Mouse (Mus musculus) limb, embryonic 14.5 days (tissue): ENCODE results near the gene Gtf3c1. TPM values are rescaled to one million over a fixed set of nuclear protein-coding genes. Genes with fewer than 3 reads are reported as not detected.

Source experiments
- ATAC-seq: fragments of 200-750 bp; cut with Nextera tagmentation; 2 replicates; pipeline ENCODE4 v1.8.0; 2017; ENCODE audit warnings: low read depth, moderate number of reproducible peaks, moderate TSS enrichment; ENCODE audit not compliant: low FRiP score
- DNase-seq: peaks from one replicate; pipeline ENCODE4 v3.0.0-alpha.2; 2015; ENCODE audit warnings: low spot score
- H3K27ac ChIP-seq: fragments of 300-500 bp; sonication (generic); replicated peaks from 2 replicates; pipeline ENCODE4 v1.5.1; 2014; ENCODE audit warnings: low read depth, mild to moderate bottlenecking, low read length, moderate library complexity, mixed read lengths
- H3K27me3 ChIP-seq: fragments of 300-500 bp; sonication (generic); 2 replicates; pipeline ENCODE4 v1.6.1; 2014; ENCODE audit warnings: low read length, mixed read lengths; ENCODE audit not compliant: control insufficient read depth, insufficient read depth
- H3K36me3 ChIP-seq: fragments of 300-500 bp; sonication (generic); 2 replicates; pipeline ENCODE4 v1.6.1; 2014; ENCODE audit warnings: mild to moderate bottlenecking, low read length, moderate library complexity, mixed read lengths; ENCODE audit not compliant: control insufficient read depth, insufficient read depth
- H3K4me1 ChIP-seq: fragments of 300-500 bp; sonication (generic); 2 replicates; pipeline ENCODE4 v1.6.1; 2014; ENCODE audit warnings: antibody characterized with exemption, low read length, mixed read lengths; ENCODE audit not compliant: control insufficient read depth, insufficient read depth
- H3K4me2 ChIP-seq: fragments of 300-500 bp; sonication (generic); replicated peaks from 2 replicates; pipeline ENCODE4 v1.6.1; 2014; ENCODE audit warnings: low read depth, mild to moderate bottlenecking, low read length, moderate library complexity; ENCODE audit not compliant: severe bottlenecking
- H3K4me3 ChIP-seq: fragments of 300-500 bp; sonication (generic); replicated peaks from 2 replicates; pipeline ENCODE4 v1.5.1; 2014; ENCODE audit warnings: low read length
- H3K9ac ChIP-seq: fragments of 300-500 bp; sonication (generic); 2 replicates; pipeline ENCODE4 v1.6.1; 2014; ENCODE audit warnings: mild to moderate bottlenecking, low read depth, low read length, moderate library complexity; ENCODE audit not compliant: severe bottlenecking
- H3K9me3 ChIP-seq: fragments of 300-500 bp; sonication (generic); 2 replicates; pipeline ENCODE4 v1.6.1; 2016; ENCODE audit warnings: low read length; ENCODE audit not compliant: control insufficient read depth
- POLR2A ChIP-seq: fragments of 200-500 bp; IDR thresholded peaks from 2 replicates; pipeline ENCODE4 v1.8.0; 2012; ENCODE audit warnings: inconsistent platforms, mild to moderate bottlenecking, moderate library complexity, borderline replicate concordance; ENCODE audit not compliant: insufficient read depth, insufficient read length; ENCODE audit errors: extremely low read depth
- WGBS: fragments of 180-500 bp; shearing (Covaris S2); extraction: QIAGEN DNeasy Blood & Tissue Kit; methylation state at CpG from one replicate; pipeline ENCODE4 v1.1.7; 2014; 5-methylcytosine and 5-hydroxymethylcytosine counted together
- polyA plus RNA-seq, 2 experiments: library from polyadenylated mRNA; depleted of rRNA in 1 of 2; stranded (reverse) in 1 of 2; unstranded in 1 of 2; fragments of >200 nt; fragmentation: Nextera tagmentation in 1 of 2; extraction: Ambion mirVana in 1 of 2; gene quantifications; 2 replicates each; pipeline versions ENCODE4 v1.2.1 to v1.2.3; 2012 to 2014

Gtf3c1 gene
- polyA plus RNA-seq, 2 experiments: 27.9 to 40.7 TPM

DNA sequence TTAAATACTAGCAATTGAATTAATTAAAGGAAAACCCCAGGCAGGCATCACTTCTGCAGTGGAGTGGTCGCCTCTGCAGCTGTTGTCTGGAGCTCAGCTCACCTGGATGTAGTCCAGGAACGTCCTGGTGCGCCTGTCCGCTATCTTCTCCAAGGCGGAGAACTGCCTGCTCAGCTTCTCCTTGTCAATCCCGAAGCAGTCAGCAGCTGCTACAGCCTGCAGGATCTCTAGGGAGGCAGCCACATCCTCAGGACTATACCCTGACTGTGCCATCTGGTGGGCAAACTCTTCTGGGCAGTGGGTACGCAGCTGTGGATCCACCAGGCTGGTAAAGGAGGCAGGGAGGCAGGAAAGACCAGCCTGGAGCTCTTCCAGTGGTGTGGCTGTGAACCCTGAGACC lies 62.2 kb downstream of the Gtf3c1 start:
- Histone ChIP-seq H3K36me3 (peaks cover 98% of the 10 kb centered on the region), H3K9ac (no peak overlapping the region), H3K9me3 (no peaks in the 10 kb centered on the region), H3K4me2 (no peak overlapping the region), H3K27me3 (no peaks in the 10 kb centered on the region), H3K27ac (no peak overlapping the region), H3K4me3 (no peak overlapping the region), H3K4me1 (no peaks in the 10 kb centered on the region)
- no peak for DNase-seq
- ATAC-seq: no peak
- no peak for TF ChIP-seq POLR2A
- WGBS: 87% methylated on average over 7 of the region's 7 CpGs

DNA sequence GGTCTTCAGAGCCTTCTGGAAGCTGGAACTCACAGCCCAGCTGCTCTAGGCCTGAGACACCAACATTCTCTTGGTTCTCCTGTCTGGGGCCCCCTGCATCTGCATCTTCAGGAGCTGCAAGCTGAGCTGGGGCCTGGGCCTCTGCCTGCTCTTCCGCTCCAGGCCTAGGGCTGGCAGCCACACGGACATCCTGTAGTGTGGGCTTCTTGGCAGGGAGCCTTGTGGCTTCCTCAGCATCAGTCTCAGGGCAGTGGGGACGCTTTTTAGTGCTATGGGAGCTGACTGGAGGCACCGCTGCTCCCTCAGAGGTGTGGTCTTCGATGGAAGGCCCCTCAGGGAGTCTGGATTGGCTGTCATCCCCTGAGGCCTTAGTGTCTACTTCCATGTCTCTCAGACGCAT lies 63.7 kb downstream of the Gtf3c1 start:
- 87% methylated on average over 6 of the region's 6 CpGs for WGBS
- peaks cover 93% of the 10 kb centered on the region for H3K36me3 ChIP-seq
- H3K4me3 ChIP-seq: no peak overlapping the region
- no peaks in the 10 kb centered on the region for H3K27me3 ChIP-seq
- no peak overlapping the region for H3K9ac ChIP-seq
- H3K9me3 ChIP-seq: no peaks in the 10 kb centered on the region
- H3K27ac ChIP-seq: no peak overlapping the region
- H3K4me1 ChIP-seq: no peaks in the 10 kb centered on the region
- no peak for TF ChIP-seq POLR2A
- DNase-seq: no peak
- no peak for ATAC-seq
- no peak overlapping the region for H3K4me2 ChIP-seq

DNA sequence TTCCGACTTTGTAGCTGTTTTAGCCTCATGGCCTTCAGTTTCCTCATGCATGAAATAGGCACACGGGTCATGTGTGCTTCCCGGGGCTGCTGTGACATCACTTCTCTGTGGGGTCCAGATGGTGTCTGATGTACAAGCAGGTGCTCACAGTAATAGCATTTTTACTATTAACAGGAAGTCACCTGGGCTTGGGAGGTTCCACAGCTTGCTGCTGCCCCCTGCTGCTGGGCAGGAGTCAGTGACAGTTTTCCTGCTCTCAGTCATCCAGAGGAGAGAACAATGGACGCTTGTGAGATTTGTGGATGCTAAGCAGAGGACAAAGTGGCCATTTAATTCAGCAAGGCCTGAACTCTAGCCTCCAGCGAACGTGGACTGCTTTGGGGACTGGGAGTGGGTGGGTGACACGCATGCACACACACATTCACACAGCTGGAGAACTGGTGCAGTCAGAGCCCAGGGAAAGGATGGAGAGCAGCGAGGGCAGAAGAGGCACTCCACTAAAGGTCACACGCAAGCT lies 68.7 kb downstream of the Gtf3c1 start:
- Histone ChIP-seq H3K36me3 (peaks cover 46% of the 10 kb centered on the region), H3K27me3 (no peaks in the 10 kb centered on the region), H3K4me2 (no peak overlapping the region), H3K4me3 (no peak overlapping the region), H3K4me1 (no peaks in the 10 kb centered on the region), H3K9me3 (no peaks in the 10 kb centered on the region), H3K27ac (no peak overlapping the region), H3K9ac (no peak overlapping the region)
- TF ChIP-seq POLR2A: no peak
- ATAC-seq: peak; percentile 59
- 41% methylated on average over 9 of the region's 9 CpGs for WGBS
- peak; percentile 42 for DNase-seq

DNA sequence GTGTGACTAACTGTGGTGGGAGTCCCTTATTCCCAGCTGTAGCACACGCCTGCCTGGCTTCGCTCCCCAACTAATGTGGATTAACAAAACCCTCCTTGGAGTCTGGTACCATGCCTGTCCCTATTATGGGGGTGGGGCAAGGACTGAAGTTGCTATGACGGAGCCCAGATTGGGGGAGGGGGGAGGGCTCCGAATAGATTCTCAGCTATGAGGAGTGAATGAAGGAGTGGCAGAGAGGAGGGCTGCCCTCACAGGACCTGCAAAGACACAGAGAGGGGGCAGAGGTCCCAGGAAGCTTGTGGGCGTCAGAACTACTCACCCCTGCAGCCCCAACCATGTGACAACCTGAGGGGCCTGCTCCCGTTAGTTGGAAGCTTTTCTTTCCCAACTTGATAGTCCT lies 69.2 kb downstream of the Gtf3c1 start:
- H3K27ac ChIP-seq: no peak overlapping the region
- no peak for TF ChIP-seq POLR2A
- peaks cover 40% of the 10 kb centered on the region for H3K36me3 ChIP-seq
- DNase-seq (no peak), ATAC-seq (no peak)
- no peaks in the 10 kb centered on the region for H3K4me1 ChIP-seq
- no peak overlapping the region for H3K4me3 ChIP-seq
- 75% methylated on average over 6 of the region's 6 CpGs for WGBS
- H3K27me3 ChIP-seq: no peaks in the 10 kb centered on the region
- no peak overlapping the region for H3K9ac ChIP-seq
- H3K4me2 ChIP-seq: no peak overlapping the region
- no peaks in the 10 kb centered on the region for H3K9me3 ChIP-seq

DNA sequence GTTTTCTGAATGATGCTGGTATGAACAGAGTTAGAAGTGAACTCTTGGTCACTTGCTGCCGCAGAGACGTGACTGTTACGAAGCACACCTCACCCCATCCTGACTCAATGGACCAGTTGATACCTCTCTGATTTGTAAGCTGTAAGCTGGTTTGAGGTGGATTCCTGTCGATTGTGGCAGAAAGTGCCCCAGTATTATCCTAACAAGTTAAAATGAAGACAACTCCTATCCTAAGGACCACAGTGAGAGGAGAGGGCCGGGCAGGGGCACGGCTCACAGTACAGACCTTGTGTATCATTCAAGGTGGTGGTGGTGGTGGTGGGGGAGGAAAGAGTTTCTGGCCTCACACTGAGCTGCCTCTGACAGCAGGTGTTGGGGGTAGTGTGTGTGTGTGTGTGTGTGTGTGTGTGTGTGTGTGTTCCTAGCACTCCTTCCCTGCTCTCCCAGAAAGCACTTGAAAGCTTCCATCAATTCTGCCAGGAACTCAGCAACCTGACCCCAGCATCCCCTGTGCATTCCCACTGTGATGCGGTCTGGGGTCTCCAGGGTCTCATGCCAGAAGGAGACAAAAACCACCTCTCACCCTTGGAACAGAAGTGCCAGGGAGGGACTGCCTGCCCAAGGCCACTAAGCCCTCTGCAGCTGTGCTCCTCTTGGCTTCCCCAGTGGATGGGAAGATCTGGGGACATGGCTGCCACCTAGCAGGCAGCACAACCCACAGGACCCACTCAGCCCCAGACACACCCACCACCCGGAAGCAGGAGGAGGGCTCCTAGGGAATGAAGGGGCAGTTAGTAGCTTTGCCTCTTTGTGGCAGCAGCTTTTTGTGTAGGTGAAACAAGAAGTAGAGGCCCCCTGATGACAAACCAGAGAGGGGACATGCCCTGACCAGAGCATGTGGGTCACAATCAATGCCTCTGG lies 70.1 kb downstream of the Gtf3c1 start:
- Histone ChIP-seq H3K36me3 (peaks cover 31% of the 10 kb centered on the region), H3K27me3 (no peaks in the 10 kb centered on the region), H3K4me1 (no peaks in the 10 kb centered on the region), H3K4me2 (no peak overlapping the region), H3K27ac (no peak overlapping the region), H3K9ac (no peak overlapping the region), H3K9me3 (no peaks in the 10 kb centered on the region), H3K4me3 (no peak overlapping the region)
- ATAC-seq (no peak), DNase-seq (no peak)
- WGBS: 81% methylated on average over 8 of the region's 8 CpGs
- no peak for TF ChIP-seq POLR2A
